Mouse (Mus musculus) ES-E14 (cell line): ENCODE measurements around the gene Nat8f4.
"Not testable (repeated sequence)": the region's sequence is repeated elsewhere in the genome, so short reads cannot be mapped to it uniquely, and the experiment has no call there.

ENCODE experiments used
- MAFK ChIP-seq: IDR thresholded peaks from 2 replicates; pipeline ENCODE4 v1.6.1; 2014; ENCODE audit warnings: mild to moderate bottlenecking, low read depth, low read length, inconsistent platforms; ENCODE audit not compliant: insufficient read depth
- ZC3H11A ChIP-seq: IDR thresholded peaks from 2 replicates; pipeline ENCODE4 v1.6.1; 2012; ENCODE audit warnings: low read depth, mild to moderate bottlenecking, inconsistent platforms, low read length, borderline replicate concordance
- ZNF384 ChIP-seq: IDR thresholded peaks from 2 replicates; pipeline ENCODE4 v1.6.1; 2012; ENCODE audit warnings: low read depth, low read length, inconsistent platforms

- TF ChIP-seq MAFK, ZNF384, ZC3H11A: not testable (repeated sequence)
Measured at GRCm38 (mm10) chr6:85906911-85907351, 2.2 kb upstream of the Nat8f4 start.
